Mouse (Mus musculus): Measurements from ENCODE around the gene Coro1c.

GRCm38 (mm10) chr5:113810111-113810510, 98.4 kb downstream of the Coro1c start:
- TF ChIP-seq GATA1 (IDR thresholded peaks at IDR 0.05; ENCODE audit: low read length) (no peak), TAL1 (IDR thresholded peaks at IDR 0.05; ENCODE audit: low read length) (no peak)
